Mouse (Mus musculus): ENCODE data around the gene Dnajb4.
"Not testable (repeated sequence)": the region's sequence is repeated elsewhere in the genome, so short reads cannot be mapped to it uniquely, and the experiment has no call there.

Gene Dnajb4

DNA sequence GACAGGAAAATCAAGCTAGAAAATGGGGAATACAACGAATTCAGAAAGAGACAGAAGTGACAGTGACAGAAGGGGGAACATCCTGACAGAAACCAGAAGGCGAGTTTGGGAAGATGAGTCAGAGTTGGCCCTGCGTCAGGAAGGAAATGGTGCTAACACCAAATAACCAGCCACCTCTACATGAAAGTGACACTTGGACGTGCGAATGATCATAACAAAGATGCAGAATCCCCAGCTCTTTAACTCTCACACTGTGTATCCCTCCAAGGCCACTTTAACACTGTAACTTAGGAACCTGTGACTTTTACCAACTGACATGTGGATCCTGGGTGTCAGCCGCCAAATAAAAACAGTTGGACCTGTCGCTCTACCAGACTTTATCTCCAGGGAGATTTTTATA is 60.7 kb downstream of the Dnajb4 start:
- no peak for DNase-seq (ENCODE audit: low spot score in 2 of 2)

DNA sequence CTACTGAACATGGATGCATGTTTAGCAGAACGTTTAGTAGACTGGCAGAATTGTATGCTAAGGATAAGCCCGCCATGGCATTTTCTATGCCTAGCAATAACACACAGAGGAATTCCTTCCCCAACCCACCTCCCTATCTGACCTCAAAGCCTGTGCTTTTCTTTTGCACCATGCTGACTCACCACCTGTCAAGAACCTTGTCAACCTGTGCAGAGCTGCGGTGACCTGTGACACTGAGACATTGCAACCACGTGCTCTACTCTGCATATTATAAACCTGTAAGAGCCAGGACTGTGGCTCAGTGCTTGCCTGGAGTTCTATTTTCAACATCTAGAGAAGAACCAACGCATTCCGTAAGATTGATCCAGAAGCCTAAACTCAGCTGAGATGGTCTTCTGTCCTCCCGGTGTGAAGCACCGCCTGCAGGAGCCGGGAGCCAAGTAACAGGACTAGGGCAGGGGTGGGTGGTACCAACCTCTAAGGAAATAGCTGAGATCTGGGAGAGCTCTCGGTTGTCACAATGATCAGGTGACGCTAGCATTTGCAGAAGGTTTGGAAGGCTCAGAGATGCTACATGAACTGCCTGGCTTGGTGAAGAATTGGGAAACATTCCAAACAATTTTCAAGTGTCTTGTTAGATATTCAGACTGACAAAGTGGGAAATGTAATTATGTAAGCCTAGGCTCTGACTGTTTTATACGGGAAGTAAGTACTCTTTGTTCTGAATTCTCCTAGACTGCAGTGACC is 62.8 kb downstream of the Dnajb4 start:
- DNase-seq (ENCODE audit: low spot score in 2 of 2), result no peak

DNA sequence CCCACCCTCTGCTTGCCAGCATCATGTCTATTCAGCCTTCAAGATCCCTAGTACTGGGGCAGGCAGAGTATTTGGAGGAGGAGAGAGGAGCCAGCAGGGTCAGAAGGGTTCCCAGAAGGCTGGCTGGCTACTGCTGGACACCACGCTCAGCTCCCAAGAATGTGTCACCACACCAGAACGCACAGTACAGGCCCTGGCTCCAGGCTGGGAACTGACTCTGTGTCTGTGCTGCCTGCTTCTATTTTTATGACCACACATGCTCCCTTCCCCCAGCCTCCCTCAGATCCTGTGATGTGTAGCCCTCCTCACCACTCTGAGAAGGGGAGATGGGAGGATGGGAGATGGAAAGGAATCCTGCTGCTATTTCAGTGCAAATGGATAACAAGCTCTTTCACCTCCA is 64.9 kb downstream of the Dnajb4 start:
- no peak for DNase-seq (ENCODE audit: low spot score in 2 of 2)

DNA sequence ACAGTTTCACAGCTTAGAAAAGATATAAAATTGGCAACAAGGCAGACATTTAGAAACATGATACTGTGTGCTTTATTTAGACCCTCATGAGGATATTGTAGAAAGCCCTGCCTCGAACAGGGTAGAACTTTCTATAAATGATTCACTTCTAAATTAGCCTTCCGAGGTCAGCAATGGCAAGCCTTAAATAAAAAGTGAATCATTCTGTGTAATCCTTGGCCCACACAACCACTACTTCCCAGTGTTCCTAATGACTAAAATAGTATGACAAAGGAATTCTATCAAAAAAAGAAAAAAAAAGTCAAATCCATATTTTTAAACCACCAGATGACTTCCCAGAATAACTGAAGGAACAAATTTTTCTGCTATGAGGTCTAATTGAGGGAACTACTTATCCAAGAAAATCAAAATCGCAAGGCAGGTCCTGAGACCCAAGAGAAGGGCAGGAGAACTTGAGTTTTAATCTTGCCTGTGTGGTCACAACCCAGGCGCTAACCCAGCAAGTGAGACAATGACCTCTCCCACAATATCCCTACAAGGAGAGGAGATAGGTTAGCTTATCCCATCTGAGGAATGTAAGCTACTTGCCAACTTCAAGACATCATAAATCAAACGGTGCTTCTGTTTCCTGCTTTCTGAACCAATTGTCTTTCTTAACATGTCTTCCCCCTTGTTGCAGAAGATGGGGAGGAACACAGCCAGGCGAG is 67.0 kb downstream of the Dnajb4 start:
- DNase-seq (ENCODE audit: low spot score in 2 of 2), result no peak

DNA sequence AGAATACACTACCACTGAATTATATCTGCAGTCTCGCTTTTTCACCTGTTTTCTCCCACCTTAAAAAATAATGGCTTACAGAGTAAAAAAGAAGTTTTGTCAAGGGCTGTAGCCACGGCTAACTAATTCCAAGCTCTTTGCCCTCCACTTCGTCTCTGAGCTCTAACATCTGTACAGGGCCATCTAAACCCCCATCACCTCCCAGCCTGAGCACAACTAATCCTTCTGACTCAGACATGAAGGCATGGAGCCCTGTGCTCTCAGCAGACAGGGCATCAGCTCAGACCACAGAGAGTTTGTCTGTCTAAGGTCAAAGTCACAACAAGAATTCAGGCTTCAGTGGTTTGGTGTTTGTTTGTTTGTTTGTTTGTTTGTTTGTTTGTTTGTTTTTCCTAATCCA is 68.0 kb downstream of the Dnajb4 start:
- DNase-seq (ENCODE audit: low spot score in 2 of 2), result no peak

DNA sequence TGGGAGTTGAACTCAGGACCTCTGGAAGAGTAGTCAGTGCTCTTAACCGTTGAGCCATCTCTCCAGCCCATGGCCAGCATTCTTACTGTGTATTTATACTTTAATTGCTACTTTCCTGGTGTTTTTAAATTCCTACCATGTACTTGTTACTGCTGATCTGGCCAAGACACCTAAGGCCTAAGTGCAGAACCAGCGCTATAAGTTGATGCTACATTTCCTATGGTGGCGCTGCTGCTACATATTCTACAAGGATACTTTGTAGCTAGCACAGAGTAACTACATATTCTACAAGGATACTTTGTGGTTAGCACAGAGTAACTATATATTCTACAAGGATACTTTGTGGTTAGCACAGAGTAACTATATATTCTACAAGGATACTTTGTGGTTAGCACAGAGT is 70.8 kb downstream of the Dnajb4 start:
- not testable (repeated sequence) for DNase-seq (ENCODE audit: low spot score in 2 of 2)

DNA sequence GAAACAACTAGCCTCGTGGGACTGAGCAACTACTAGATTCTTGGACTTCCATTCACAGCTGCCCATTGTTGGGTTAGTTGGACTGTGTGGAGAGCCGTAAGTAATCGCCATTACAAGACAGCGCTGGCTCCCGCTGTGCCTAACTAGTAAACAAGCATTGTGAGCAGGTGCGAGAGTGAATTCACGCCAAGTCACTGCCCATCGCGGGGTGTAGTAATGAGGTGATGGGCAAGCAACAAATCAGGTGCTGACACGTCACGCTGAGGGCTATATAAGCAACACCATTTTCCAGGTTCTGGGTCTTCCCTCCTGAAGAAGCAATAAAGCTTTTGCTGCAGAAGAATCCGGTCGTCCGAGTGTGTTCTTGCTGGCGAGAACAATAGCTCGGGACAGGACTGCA is 74.0 kb downstream of the Dnajb4 start:
- not testable (repeated sequence) for DNase-seq (ENCODE audit: low spot score in 2 of 2)

DNA sequence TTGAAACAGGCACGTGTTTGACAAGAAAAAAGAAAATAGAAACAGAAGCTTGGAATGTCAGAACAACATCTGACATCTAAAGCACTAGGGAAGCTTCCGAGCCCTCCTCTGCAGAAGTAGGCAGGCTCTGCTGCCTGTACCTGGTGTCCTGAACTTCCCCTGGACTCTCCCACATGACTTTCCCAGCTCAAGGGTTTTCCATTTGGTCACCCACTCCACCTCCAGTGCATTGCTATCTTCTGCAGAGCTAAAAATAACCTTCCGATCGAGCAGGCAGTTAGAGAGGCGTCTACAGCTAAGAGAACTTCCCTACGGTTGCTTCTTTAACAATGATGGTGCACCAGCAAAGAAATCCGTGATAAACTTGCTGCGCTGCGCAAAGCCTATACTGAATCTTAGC is 76.5 kb downstream of the Dnajb4 start:
- no peak for DNase-seq (ENCODE audit: low spot score in 2 of 2)

DNA sequence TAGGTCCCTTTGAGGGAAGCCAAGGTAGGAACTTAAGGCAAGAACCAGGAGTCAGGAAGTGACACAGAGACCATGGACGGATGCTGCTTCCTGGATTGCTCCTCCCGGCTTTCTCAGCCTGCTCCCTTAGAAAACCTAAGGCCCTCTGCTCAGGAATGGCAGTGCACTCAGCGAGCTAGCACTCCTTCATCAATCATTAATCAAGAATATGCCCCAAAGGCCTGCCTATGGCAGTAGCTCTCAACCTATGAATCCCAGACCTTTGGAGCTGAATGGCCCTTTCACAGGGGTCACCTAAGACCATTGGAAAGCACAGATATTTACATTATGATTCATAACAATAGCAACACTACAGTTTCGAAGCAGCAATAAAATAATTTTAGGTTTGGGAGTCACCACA is 79.1 kb downstream of the Dnajb4 start:
- no peak for DNase-seq (ENCODE audit: low spot score in 2 of 2)

DNA sequence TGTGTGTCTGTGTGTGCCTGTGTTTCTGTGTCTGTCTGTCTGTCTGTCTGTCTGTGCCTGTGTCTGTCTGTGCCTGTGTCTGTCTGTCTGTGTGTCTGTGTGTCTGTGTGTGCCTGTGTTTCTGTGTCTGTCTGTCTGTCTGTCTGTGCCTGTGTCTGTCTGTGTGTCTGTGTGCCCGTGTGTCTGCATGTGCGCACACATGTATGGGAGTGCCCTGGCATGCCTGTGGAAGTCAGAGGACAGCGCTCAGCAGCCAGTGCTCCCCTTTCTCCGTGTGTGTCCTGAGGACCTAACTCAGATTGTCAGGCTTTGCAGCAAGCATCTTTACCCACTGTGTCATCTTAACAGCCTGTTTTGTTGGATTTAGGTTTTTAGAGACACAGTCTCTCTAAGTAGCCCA is 80.7 kb downstream of the Dnajb4 start:
- not testable (repeated sequence) for DNase-seq (ENCODE audit: low spot score in 2 of 2)

DNA sequence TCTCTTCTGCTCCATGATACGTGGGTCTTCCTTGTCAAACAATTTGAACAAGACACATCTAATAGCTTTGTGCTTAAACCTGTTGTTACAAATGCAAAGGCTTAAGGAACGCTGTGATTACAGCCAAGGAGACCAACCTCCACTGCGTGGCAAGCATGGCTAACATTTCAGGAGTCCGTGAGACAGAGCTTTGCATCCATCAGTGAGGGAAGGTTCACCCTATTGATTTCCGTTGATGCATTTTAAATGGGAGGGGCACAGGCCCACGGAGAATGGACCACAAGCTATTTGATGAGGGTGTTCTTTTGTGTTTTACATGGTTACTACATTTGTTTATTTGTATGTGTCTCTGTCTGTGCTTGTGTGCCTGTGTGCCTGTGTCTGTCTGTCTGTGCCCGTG is 81.5 kb downstream of the Dnajb4 start:
- DNase-seq (ENCODE audit: low spot score in 2 of 2), result no peak
